Mouse (Mus musculus) liver, embryonic 14.5 days (tissue): Measurements from ENCODE around the gene Plch1.

Source experiments
- CTCF ChIP-seq: IDR thresholded peaks from 2 replicates; pipeline ENCODE4 v1.5.1; 2016; ENCODE audit warnings: antibody characterized with exemption, low read depth, control low read depth
- EP300 ChIP-seq: IDR thresholded peaks from 2 replicates; pipeline ENCODE4 v1.6.1; 2016; ENCODE audit warnings: antibody characterized with exemption, low read depth

- TF ChIP-seq CTCF (no peak), EP300 (no peak)
Measured at GRCm38 (mm10) chr3:63786805-63787365, 112.4 kb downstream of the Plch1 start.
